In the genomic region with DNA sequence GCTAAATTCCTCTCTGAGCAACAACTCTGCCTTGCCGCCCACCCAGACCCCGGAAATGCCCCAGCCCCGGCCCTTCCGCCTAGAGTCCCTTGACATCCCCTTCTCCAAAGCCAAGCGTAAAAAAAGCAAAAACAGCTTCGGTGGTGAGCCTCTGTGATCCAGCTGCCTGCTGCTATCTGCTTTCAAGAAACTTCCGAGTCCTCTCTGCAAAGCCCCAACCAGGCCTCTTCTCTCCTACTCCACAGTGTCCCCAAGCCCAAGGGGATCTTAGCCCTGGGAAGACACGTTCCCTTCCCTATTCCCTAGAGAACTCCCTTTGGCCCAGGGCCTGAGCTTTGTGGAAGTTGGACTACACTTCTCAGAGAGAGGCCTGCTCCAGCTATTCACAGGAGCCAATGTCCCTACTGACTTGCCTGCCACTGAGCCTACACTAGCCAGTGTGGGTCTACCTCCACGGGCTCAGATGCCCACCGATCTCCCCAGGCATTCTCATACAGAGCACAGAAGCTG, we compare ENCODE assay signal across 16 mouse cellular contexts. TPM values are rescaled to one million over a fixed set of nuclear protein-coding genes. Genes with fewer than 3 reads are reported as not detected.
"Had no signal": no experiment of that assay in that cellular context is flagged by ENCODE, and none has a peak within 500 bp of the region (broad histone marks: within the 10 kb centered on the region; RNA-seq: fewer than 3 reads in every experiment).

No protein-coding gene starts in this region.

- H3K9me3 ChIP-seq: kidney, embryonic 15.5 days; limb, embryonic 15.5 days had no signal

- ATAC-seq: liver, postnatal 0 days; lung, postnatal 0 days had no signal

- H3K4me3 ChIP-seq: kidney, embryonic 15.5 days; left cerebral cortex, adult 2 months; limb, embryonic 12.5 days; limb, embryonic 15.5 days had no signal

- H3K9ac ChIP-seq: kidney, embryonic 15.5 days; limb, embryonic 12.5 days; limb, embryonic 15.5 days; liver, embryonic 14.5 days; liver, postnatal 0 days; lung, embryonic 14.5 days had no signal

- DNase-seq: kidney, postnatal 10 days; kidney, postnatal 36 days; layer of hippocampus, postnatal 36 days; liver, postnatal 0 days; lung, embryonic 14.5 days; midbrain, embryonic 14.5 days; thymus, adult 18-20 months; thymus, postnatal 36 days had no signal

- H3K27me3 ChIP-seq: kidney, embryonic 15.5 days; limb, embryonic 12.5 days; limb, embryonic 15.5 days had no signal

- H3K4me2 ChIP-seq: kidney, embryonic 15.5 days; limb, embryonic 12.5 days; limb, embryonic 15.5 days; liver, embryonic 11.5 days; lung, embryonic 14.5 days had no signal

- H3K36me3 ChIP-seq: kidney, embryonic 15.5 days; limb, embryonic 12.5 days; limb, embryonic 15.5 days had no signal

- H3K27ac ChIP-seq: kidney, embryonic 15.5 days; left cerebral cortex, adult 2 months; limb, embryonic 12.5 days; limb, embryonic 15.5 days; liver, embryonic 14.5 days; macrophage had no signal

RNA-seq across cellular contexts. Expression of a gene that starts 51.1 kb away (rescaled TPM):
- polyA plus RNA-seq: macrophage had no signal
